Mouse (Mus musculus): ENCODE data around the gene Npas2.
A peak's percentile ranks its signal among the peaks of the same experiment; 100 is the strongest.

DNA sequence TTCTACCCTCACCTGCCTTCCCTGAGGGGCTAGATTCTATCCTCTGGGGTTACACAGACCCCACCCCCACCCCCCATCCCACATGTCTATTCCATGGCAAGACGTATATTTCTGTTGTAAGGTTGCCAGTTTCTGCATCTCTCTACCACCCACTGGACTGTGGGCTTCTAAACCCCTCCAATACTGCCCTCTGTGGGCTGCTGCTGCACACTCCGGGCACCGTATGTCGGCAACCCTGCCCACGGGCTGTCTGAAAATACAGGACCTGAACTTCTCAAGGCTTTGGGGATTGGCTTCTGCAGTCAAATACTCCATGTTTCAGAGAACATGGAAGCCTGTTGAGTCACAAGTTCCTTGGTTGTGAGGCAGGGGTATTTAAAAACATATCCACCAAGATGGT, 17.4 kb downstream of the Npas2 start:
- TF ChIP-seq CTCF (IDR thresholded peaks at IDR 0.05) (peak; percentile 27; the same call in 1 of the 2 replicates), POLR2A (IDR thresholded peaks at IDR 0.05; ENCODE audit: insufficient read depth, low read depth, low read length) (no peak)

Data from heart, adult 2 months (tissue).